Mouse (Mus musculus): ENCODE measurements around the gene Naa80. TPM values are rescaled to one million over a fixed set of nuclear protein-coding genes. Genes with fewer than 3 reads are reported as not detected.
A peak's percentile ranks its signal among the peaks of the same experiment; 100 is the strongest.

The Naa80 gene
- total RNA-seq, 2 experiments from 2014 or later, result 11.9 to 13.0 TPM

DNA sequence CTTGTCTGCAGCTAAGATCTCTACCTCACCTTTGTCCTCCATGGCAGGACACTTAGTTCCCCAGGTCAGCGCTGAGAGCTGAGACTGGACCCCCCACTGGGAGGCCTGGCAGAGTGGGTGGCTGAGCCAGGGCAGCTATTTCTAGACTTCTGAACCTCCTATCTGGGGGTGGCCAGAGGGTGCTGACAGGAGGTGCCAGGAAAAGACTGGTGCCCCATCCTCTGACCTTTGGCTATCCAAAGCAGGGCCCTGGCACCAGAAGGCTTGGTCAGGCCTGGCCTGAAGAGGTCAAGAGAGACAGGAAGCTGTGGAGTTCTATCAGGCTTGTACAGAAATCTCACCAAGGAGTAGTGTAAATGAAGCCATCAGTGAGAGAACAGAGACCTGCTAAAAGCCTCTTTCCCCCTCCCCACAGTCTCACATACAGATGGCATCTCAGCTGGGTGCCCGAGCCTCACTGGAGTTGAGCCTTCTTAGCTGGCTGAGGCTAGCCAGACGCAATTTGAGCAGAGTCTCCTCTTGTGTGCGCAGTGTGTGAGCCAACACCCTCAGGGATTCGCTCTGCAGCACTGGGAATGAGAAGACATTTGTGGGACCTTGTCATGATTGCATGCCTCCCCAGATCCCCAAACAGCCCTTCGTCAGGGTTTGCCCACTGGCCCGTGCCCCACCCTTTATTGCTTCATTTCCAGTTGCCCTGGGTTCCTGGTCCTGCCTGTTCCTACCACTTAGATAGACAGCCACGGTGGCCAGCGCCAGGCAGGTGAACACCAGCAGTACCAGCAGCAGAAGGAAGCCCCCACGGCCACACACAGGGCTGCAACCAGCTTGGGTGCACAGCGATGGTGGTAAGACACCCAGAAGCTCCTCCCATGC, 14.7 kb downstream of the Naa80 start:
- intact Hi-C loops (cut with DNase I), result no loop called here
- DNase-seq, result peak; percentile 84

DNA sequence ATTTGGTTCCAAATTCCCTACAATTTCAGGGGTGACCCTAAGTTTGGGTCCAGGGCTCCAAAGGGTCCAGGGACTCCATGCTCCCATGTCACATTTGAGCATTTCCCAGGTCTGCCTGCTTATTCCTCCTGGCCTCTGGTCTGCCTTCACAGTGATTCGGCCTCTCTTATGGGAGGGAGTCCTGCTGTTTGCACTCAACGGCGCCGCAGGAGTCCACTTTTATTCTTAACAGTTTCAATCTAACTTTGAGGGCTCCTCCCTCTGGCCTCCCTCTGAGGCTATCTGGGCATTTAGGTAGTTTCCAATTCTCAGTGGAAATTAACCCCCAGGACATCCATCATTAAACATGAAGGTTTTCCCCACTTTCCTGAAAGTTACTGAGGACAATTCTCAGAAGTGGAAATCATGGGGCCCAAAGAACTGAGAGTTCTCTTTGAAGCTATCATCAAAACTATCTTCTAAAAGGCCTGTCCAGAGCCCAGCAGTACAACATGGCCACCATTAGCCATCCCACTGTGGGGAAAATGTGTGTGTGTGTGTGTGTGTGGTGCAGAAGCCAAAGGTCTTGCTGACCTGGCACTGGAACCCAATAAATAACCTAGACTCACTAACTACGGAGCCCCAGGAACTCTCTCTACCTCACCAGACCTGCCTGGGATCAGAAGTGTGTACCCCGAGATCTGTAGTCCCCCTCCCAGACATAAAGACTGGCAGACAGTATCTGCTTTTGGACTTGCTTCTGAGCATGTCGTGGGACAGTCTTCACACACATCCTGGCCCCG, 15.8 kb downstream of the Naa80 start:
- no peak for DNase-seq
- intact Hi-C loops (cut with DNase I), result no loop called here

DNA sequence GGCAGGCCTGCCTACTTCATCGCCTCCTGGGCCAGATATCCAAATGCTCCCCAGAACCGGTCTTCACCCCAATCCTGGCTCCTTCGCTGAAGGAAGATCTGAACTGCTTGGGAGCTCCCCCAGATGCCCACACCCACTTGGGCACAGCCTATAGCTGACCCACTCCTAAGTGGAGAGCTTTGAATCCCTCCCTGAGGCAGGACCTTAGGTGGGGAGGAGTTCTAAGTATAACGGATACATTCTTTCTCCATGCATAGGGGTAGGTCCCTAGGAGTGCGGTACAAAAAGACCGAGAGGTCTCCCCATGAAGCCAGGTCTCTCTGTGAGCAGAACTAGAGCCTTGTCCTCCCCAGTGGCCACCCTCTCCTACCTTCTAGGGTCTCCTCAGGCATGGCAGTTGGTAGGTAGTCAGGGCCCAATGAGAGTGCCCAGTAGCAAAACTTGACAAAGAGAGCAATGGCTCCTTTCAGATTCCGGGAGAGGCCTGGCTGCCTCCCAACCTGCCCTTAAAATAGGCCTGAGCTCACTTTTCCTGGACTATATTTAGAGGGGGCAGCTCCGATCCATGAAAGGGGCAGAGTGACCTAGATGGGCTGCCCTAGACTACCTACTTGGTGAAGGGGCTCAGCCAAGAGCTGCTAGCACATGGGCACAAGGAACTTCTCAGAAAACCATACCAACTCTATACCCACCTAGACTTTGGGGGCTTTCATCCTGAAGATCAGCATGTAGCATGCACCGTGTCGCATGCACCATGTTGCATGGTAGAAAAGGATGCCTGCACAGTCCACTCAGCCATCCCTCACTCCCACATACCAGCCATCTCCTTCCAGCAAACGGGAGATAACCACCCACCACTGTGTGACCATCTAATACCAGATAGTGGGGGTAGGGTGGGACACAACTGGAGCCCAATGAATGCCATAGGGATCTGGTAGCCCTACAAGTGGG, 18.2 kb downstream of the Naa80 start:
- no peak for DNase-seq
- intact Hi-C loops (cut with DNase I), result no loop called here

DNA sequence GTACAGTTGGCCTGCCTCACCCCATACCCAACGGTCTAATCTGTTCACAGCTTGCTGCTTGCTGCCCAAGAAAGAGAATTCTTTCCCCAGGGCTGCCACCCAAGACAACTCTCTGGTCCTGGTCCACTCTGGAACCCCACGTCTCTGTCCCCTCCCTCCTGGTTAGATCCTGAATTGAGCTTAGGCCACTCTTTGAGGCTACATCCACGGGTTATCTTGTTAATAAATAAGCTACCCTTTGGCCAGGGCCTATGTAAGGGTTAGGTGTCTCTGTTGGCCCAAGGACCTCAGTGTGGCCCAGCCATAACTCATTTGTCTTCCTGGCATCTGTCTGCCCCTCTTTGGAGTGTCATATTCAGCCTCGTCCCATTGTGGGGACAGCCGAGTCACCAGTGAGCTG, 19.7 kb downstream of the Naa80 start:
- DNase-seq, result no peak
- intact Hi-C loops (cut with DNase I), result no loop called here

DNA sequence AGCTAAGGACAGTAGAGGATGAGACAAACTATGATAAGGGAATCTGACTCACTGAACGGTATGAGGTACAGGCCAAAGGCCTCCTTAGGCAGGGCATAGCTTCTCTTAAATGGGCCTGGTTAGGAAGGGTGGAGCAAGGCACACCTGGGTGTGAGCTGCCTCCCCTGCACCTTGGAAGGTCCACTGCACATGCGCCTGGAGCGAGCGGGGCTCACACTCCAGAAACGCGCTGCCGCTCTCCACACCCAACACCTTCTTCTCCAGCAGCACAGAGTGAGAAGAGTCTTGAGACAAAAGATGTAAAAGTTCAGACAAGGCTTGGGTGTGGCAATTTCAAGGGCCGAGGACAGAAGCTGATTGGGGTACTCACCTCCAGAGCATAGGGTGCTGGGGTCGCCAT, 20.7 kb downstream of the Naa80 start:
- DNase-seq, result no peak
- intact Hi-C loops (cut with DNase I), result no loop called here

DNA sequence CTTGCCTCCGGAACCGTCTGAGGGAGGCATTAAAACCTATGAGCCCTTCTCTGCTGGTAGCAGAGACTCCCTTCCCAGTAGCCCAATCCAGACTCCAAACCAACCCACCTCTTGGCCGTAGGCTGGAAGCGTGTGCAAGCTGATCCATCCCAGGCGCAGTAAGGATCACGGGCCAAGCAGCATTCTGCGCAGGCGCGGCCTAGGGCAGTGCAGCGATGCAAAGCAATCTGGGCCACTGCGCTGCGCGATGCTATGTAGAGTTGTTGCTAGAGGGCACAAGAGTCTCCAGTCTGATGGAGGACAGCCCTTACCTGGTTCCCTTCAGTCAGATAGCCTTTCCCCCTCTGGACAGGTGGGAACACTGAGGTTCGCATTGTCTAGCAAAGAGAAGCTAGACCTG, 21.2 kb downstream of the Naa80 start:
- DNase-seq, result peak; percentile 50
- intact Hi-C loops (cut with DNase I), result loop anchor here (5.0 kb wide), 1 partner anchor 77 kb away; the partner anchor contains the start of gene Gnat1

DNA sequence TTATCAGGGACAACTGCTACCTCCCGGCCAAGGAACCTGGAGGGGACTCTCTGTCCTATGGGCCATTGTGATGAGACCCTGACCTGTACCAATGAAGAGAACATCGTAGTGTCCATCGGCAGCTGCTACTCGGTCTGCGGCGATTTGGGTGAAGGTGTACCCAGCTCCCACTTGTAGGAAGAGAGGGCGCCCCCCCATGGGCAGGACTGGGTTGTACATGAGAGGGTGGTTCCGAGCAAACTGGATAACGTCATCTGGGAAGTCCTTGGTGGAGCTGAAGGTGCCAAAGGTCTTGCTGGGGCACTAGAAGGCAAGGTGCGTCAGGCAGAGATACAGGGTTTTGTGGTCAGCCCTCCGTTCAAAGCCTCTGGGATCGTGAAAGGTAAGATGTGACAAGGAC, 22.1 kb downstream of the Naa80 start:
- no peak for DNase-seq
- intact Hi-C loops (cut with DNase I), result loop anchor here (5.0 kb wide), 1 partner anchor 77 kb away; the partner anchor contains the start of gene Gnat1

DNA sequence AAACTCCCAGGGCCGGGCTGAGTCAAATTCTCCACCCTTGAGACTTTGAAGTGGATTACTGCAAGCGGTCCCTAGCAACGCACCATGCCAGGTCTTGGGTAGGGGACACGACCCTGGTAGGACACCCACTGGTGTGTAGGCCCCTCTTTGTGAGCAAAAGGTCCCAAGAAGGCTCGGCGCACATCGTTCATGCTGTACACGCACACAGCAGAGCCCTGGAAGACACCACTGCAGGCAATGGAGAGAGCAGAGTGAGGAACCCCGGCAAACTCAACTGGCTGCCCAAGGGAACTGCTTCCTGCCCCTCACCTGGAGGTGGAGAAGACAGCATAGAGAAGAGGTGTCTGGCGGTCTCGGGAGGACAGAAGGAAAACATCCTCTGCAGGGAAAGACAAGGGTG, 22.6 kb downstream of the Naa80 start:
- DNase-seq, result no peak
- intact Hi-C loops (cut with DNase I), result loop anchor here (5.0 kb wide), 1 partner anchor 76 kb away; the partner anchor contains the start of gene Gnat1

DNA sequence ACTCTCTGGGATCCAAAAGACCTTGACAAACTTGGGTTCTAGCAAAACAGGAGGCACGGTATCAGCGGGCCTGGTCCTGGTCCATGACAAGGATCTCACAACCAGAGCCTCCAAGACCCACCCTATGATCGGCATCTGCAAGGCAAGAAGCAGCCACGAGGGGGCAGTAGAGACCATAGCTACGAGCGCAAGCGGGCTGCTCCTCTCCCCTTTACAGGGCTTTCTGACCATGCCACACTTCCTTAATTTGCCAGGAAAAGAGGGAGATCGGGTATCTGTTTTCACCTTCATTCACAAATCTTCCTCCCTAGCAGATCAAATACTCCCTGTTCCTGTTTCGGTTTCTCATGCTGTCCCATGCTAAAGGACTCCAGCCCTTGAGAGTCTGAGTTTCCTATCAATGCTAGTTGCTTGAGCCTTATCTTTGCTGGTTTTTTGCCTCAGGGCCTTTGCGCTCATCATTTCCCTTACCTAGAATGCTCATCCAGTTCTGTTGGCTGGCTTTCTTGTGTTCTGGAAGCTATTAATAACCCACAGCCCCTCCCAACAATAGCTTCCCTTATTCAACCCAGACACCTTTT, 23.5 kb downstream of the Naa80 start:
- intact Hi-C loops (cut with DNase I), result loop anchor here (2.0 to 5.0 kb wide), 2 partner anchors 43 to 75 kb away; partner anchors contain the start of gene Gnat1
- DNase-seq, result peak; percentile 95

DNA sequence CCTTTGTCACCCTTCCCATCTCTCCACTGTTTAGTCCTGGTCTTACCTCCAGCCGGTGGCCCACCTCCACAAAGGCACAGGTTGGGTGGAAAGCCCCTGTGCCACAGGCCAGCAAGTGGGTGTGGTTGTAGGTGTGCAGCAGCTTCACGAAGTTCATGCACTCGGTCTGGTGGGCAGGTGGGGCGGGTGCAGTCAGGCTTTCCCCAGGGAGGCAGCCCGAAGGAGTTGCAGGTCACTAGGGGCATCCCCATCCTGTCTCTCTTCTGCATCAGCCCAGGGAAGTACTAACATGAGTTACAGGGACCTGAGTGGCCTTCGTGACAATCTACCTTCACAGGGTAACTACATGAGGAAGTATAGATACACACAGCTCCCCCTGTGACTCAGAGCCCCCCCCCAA, 24.6 kb downstream of the Naa80 start:
- intact Hi-C loops (cut with DNase I), result loop anchor here (2.0 to 5.0 kb wide), 2 partner anchors 42 to 74 kb away; partner anchors contain the start of gene Gnat1
- DNase-seq, result no peak

DNA sequence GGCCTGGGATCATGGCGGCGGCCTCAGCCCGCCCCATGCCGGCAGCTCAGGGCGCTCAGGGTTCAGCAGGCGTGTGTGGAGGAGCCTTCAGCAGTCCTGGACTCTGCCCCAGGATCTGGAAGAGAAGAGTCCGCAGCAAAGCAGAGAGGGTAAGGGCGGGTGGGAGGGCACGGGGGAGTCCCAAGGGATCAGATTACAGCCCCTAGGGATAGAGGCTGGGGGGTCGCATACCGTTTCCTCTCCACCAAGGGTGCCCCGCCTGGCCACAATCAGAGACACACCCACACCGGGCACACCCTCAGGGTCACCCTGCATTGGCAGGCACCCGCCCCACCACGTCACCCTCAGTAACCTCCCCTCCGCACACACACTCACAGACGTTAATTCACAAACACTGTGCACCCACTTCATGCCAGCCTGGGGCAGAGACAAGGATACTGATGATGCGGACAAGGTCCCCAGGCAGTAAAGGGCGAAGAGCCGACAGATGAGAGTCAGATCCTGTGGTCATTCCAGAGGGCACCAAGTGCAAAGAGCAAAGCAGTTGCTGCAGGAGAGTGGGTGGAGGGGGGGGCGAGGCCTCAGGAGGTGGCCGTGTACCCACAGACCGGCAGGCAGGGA, 26.5 kb downstream of the Naa80 start:
- intact Hi-C loops (cut with DNase I), result no loop called here
- no peak for DNase-seq

DNA sequence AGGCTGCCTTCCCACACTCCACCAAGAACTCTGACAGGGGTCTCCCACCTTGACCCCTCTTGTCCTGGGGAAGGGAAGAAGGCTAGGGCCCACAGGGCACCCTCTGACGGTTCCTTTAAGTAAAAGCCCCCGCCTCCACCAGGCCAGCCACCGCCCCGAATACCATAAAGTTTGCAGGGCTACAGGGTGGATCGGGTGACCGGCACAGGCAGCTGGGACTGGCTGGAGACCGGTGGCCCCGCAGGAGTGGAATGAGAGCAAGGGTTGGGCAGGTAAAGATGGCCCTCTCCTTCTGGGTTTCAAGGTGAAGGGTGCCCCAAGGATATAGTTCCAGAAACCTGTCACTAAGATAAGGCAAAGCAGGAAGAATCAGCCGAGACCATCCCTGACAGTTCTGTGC, 27.9 kb downstream of the Naa80 start:
- DNase-seq, result no peak
- intact Hi-C loops (cut with DNase I), result no loop called here

DNA sequence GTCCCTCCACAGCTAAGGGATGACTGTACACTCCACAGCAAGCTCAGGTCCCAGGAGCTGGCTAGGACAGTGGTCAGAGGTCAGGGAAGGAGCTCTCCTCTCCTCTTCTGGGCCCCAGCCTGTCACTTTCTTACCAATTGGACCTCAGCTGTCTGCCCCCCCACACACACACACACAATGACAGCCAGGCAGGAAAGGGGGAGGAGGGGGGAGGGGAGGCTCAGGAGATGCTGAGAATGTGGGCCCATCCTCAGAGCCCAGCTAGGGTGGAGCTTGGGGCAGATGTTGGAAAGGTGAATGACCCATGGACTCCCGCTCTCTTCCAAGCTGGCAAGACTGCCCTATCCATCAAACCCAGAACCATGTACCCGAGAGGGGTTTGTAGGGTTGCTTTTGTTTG, 28.3 kb downstream of the Naa80 start:
- DNase-seq, result no peak
- intact Hi-C loops (cut with DNase I), result no loop called here

DNA sequence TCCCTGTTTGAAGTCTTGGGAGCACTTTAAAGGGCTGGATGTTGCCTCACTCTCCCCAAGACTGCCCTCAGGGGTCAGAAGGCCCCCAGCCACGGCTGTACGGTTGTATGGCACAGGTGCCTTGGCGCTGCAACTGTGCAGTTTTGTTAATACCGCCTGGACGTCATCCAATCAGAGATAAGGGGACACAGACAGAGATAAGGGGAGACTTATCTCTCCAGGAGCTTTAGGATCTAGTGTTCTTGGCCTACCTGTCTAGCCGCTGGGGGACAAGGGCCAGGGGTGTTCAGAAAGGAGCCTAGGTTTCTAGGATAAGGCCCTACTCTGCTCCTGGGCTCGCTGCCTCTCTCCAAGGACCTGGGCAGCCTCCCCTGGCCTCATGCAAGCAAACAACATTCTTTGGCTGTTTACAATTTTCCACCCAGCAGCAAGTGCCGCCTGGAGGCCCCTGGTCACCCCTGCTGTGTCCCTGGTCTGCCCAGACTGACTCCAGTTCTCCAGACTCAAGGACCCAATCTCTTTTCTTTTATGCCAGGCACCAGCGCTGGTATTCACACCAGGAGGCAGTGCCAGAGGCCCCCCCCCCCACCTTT, 29.1 kb downstream of the Naa80 start:
- no peak for DNase-seq
- intact Hi-C loops (cut with DNase I), result no loop called here

DNA sequence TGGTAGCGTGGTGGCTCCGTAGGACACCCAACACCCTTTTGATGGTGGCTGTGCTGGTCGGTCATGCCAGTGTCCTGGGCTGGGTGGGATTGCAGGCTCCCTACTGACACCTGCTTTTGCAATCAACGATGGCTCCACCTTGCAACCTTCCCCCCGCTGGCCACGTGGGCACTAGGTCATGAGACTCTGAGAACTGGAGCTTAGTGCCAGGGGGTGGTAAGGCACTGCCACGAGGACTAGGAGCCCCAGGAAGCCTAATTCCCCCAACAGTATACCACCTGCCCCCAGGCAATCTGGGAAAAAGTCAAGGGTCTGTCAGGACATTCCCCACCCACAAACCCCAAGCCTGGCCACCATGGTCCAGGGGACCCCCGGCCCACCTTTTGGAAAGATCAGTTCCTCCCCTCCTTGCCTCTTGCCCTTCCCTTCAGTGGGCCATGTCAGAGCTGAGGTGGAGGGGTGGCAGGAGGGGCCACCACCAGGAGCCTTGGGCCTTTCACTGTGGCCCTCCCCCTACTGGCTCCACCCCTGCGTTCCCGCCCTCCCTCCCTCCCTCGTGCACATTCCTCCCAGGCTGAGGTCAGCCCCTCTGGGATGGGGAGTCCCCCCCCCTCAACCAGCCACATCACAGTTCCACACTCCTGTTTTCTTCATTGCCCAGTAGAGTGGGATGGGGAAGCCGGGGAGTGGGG, 30.2 kb downstream of the Naa80 start, which contains the start of gene Sema3b:
Sema3b (minus strand) TSS at position 489 of the 692 bp plus-strand sequence.
- DNase-seq, result no peak
- intact Hi-C loops (cut with DNase I), result no loop called here

DNA sequence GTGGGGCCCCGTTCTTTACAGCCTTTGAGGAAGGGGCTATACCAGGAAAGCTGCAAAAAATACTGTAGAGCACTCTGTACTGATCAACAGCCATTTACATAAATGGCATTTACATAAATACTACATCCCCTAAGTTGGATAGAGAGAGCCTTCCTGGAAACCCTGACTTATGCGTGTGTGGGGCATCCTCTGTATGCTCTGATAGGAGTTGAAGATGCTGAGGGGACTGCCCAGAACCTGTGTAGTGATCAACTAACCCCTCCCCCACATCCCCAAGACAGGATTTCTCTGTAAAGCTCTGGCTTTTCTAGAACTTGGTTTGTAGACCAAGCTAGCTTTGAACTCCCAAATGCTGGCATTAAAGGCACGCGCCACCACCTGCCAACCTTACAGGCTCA, 30.7 kb downstream of the Naa80 start:
- no peak for DNase-seq

DNA sequence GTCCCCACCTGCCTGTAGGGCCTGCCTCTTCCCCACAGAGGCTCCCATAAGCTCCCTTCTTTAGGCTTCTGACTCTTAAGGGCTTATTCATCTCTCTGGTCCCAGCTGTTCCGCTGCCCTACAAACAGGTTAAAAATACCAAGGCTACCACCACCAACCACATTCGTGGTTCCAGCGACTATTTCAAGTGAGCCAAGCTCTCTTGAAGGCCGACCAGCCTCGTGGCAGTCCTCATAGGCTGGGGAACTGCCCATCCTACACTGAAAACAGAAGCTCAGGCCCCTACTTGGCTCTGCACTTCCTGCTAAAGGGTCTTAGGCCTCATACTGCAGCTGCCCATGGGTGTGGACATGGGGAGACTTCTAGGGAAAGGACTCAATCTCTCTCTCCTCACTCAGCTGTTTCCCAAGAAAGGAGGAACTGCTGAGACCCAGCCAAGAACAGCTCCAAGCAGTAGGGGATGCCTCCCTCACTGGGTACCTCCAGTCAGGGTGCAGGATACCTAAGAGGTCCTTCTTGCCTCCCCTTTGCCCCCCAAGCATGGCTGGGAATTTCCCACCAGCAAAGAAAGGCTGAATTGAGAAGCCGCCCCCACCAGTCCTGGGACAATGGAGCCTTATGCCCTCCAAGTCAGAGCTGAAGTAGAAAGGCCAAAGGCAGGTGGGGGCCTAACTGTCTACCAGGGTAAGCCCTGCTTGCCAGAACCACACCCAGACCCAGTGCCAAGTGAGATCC, 32.9 kb downstream of the Naa80 start:
- intact Hi-C loops (cut with DNase I), result no loop called here
- no peak for DNase-seq

More for the DNA sequence above, 30.7 kb downstream of the Naa80 start:
- intact Hi-C loops (cut with DNase I), result no loop called here

All from left cerebral cortex, postnatal 4 days (tissue).